Mouse (Mus musculus) thymus, postnatal 25 days (tissue): ENCODE data around the gene Adck1.
"Not testable (repeated sequence)": the region's sequence is repeated elsewhere in the genome, so short reads cannot be mapped to it uniquely, and the experiment has no call there.

Experiments
- DNase-seq: peaks from one replicate; pipeline ENCODE4 v3.0.0; 2022

Adck1 gene

GRCm38 (mm10) chr12:88360441-88361119 is at the start of gene Adck1:
Gene Adck1, plus strand, starts transcription at chr12:88360554.
- peak; percentile 88 for DNase-seq

GRCm38 (mm10) chr12:88314556-88314955 is 45.8 kb upstream of the Adck1 start:
- no peak for DNase-seq

GRCm38 (mm10) chr12:88323926-88324325 is 36.4 kb upstream of the Adck1 start, which contains the start of gene Gm5039:
Gene Gm5039, minus strand, starts transcription at chr12:88324026.
- not testable (repeated sequence) for DNase-seq

GRCm38 (mm10) chr12:88336662-88337413 is 23.5 kb upstream of the Adck1 start:
- DNase-seq: not testable (repeated sequence)

GRCm38 (mm10) chr12:88341286-88341685 is 19.1 kb upstream of the Adck1 start:
- not testable (repeated sequence) for DNase-seq

- no peak for DNase-seq
These were observed 6.1 kb upstream of the Adck1 start for GRCm38 (mm10) chr12:88354182-88354702.

GRCm38 (mm10) chr12:88361120-88361445 is 729 bp downstream of the Adck1 start:
- no peak for DNase-seq

GRCm38 (mm10) chr12:88367673-88368072 is 7.3 kb downstream of the Adck1 start:
- DNase-seq: no peak

GRCm38 (mm10) chr12:88368618-88369017 is 8.3 kb downstream of the Adck1 start:
- no peak for DNase-seq

GRCm38 (mm10) chr12:88369690-88370089 is 9.3 kb downstream of the Adck1 start:
- DNase-seq: not testable (repeated sequence)

- DNase-seq: not testable (repeated sequence)
These were observed 10.0 kb downstream of the Adck1 start for GRCm38 (mm10) chr12:88370321-88370720.

GRCm38 (mm10) chr12:88372018-88372417 is 11.7 kb downstream of the Adck1 start:
- DNase-seq: no peak

GRCm38 (mm10) chr12:88376820-88377219 is 16.5 kb downstream of the Adck1 start:
- DNase-seq: no peak

- no peak for DNase-seq
These were observed 17.9 kb downstream of the Adck1 start for GRCm38 (mm10) chr12:88378256-88378655.

- no peak for DNase-seq
These were observed 28.5 kb downstream of the Adck1 start for GRCm38 (mm10) chr12:88388832-88389231.

GRCm38 (mm10) chr12:88398658-88399057 is 38.3 kb downstream of the Adck1 start:
- no peak for DNase-seq

- DNase-seq: no peak
These were observed 43.2 kb downstream of the Adck1 start for GRCm38 (mm10) chr12:88403541-88403940.

GRCm38 (mm10) chr12:88405113-88405512 is 44.8 kb downstream of the Adck1 start:
- DNase-seq: peak; percentile 65

GRCm38 (mm10) chr12:88407996-88408322 is 47.6 kb downstream of the Adck1 start:
- no peak for DNase-seq

GRCm38 (mm10) chr12:88408323-88409047 is 48.1 kb downstream of the Adck1 start:
- DNase-seq: no peak

GRCm38 (mm10) chr12:88413239-88413638 is 52.9 kb downstream of the Adck1 start:
- no peak for DNase-seq

GRCm38 (mm10) chr12:88419912-88420621 is 59.7 kb downstream of the Adck1 start:
- DNase-seq: no peak

GRCm38 (mm10) chr12:88426926-88427325 is 66.6 kb downstream of the Adck1 start:
- no peak for DNase-seq
